Mouse (Mus musculus) lung, postnatal 4 days (tissue): ENCODE measurements around the gene S100a16.

Source experiments
- DNase-seq, 2 experiments: peaks; one replicate each; pipeline ENCODE4 v3.0.0; 2021

S100a16 gene

GRCm38 (mm10) chr3:90586906-90587305 lies 49.9 kb downstream of the S100a16 start:
- DNase-seq = peak; percentile 82 to 90

- peak in 1 of 2 experiments; percentile 29 for DNase-seq
These were observed 50.5 kb downstream of the S100a16 start for GRCm38 (mm10) chr3:90587361-90588101.

GRCm38 (mm10) chr3:90589390-90589789 lies 52.3 kb downstream of the S100a16 start:
- no peak for DNase-seq

GRCm38 (mm10) chr3:90589947-90590346 lies 52.9 kb downstream of the S100a16 start, which contains the start of gene S100a2:
S100a2 (plus strand) TSS chr3:90590247.
- DNase-seq = no peak
